ENCODE assay signal across 8 mouse cellular contexts in the genomic region with DNA sequence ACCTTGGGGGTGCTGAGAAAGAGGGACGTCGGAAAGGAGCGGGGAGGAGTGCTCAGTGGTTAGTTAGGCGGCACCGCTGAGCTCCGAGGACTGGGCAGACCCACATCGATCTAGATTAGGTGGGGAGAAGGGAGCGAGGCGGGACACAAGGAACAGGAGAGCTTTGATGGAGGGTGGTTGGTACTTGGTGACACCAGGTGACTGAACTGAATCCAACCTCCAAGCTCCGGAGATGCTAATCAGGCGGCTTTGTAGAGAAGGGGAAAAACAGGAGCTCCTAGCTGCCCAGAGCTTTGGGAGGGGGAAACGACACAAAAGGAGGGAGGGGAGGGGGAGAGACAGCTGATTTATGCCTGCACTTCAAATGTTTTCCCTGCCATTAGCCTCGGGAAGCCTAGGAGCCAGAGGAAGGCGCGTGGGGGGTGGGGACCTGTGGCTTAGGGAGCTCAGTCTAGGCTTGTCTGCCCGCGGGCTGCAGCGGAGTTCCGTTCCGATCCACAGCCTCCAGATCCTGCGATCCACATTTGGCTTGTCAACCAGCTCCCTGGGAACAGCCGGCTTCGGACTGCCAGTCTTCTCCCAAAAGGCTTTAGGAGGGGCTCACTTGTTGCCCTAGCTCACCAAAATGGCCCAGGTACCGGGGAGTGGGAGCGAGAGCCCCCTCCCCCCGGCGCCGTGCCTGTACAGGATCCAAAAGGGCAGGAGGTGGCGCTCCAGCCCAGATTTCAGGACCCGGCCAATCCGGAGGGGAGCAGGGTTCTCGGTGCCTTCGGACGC. TPM values are rescaled to one million over a fixed set of nuclear protein-coding genes. Genes with fewer than 3 reads are reported as not detected.
A peak's percentile ranks its signal among the peaks of the same experiment; 100 is the strongest.
DNase-seq lines count a peak whose midpoint lies in the region; ATAC-seq and TF ChIP-seq lines count a peak whose summit lies in the region.

No protein-coding gene starts in this region.

- peak; percentile 69 for DNase-seq in lung, embryonic 14.5 days
- no peak for DNase-seq in lung, postnatal 25 days (ENCODE audit: low spot score)
- peak; percentile 86 for DNase-seq in embryo, embryonic 10.5 days (ENCODE audit: low spot score)
- peak; percentile 57 to 58 for DNase-seq in heart, postnatal 10 days
- DNase-seq in layer of hippocampus, postnatal 10 days (ENCODE audit: low spot score in 2 of 2): peak; percentile 66 to 74
- peak; percentile 95 for DNase-seq in midbrain, embryonic 11.5 days (ENCODE audit: low spot score, missing footprints)
- DNase-seq in testis, postnatal 10 days (ENCODE audit: low spot score): peak; percentile 65
- no peak for DNase-seq in gastrocnemius, postnatal 4 days (ENCODE audit: low spot score in 2 of 2)

- no peak for ATAC-seq in lung, embryonic 14.5 days (ENCODE audit: insufficient read depth)
- no peak for ATAC-seq in midbrain, embryonic 11.5 days (ENCODE audit: low FRiP score)

- no peak overlapping the region for H3K27ac ChIP-seq in lung, embryonic 14.5 days (ENCODE audit: low read depth)
- H3K27ac ChIP-seq in midbrain, embryonic 11.5 days (ENCODE audit: low read depth, low read length): no peak overlapping the region

- H3K27me3 ChIP-seq in lung, embryonic 14.5 days (ENCODE audit: insufficient read depth, low read length): no peaks in the 10 kb centered on the region
- H3K27me3 ChIP-seq in midbrain, embryonic 11.5 days (ENCODE audit: control insufficient read depth, insufficient read depth, low read length): peaks cover 54% of the 10 kb centered on the region

- H3K4me2 ChIP-seq in lung, embryonic 14.5 days: peak overlapping the region; percentile 90
- peak overlapping the region; percentile 54 for H3K4me2 ChIP-seq in midbrain, embryonic 11.5 days

- 2% methylated on average over 34 of the region's 34 CpGs for WGBS in lung, embryonic 14.5 days
- under 1% methylated on average over 34 of the region's 34 CpGs for WGBS in midbrain, embryonic 11.5 days

- peak; percentile 21; the same call in 1 of the 2 replicates for TF ChIP-seq CTCF in lung, embryonic 14.5 days (IDR thresholded peaks at IDR 0.05; ENCODE audit: low read depth)

- H3K36me3 ChIP-seq in lung, embryonic 14.5 days (ENCODE audit: insufficient read depth): no peaks in the 10 kb centered on the region
- H3K36me3 ChIP-seq in midbrain, embryonic 11.5 days (ENCODE audit: control insufficient read depth, insufficient read depth, low read length): no peaks in the 10 kb centered on the region

- H3K4me1 ChIP-seq in lung, embryonic 14.5 days (ENCODE audit: insufficient read depth): peaks cover 28% of the 10 kb centered on the region
- H3K4me1 ChIP-seq in midbrain, embryonic 11.5 days (ENCODE audit: control insufficient read depth, insufficient read depth, low read length): peaks cover 18% of the 10 kb centered on the region

- peak overlapping the region; percentile 40 for H3K4me3 ChIP-seq in lung, embryonic 14.5 days (ENCODE audit: low read depth, low read length)
- H3K4me3 ChIP-seq in midbrain, embryonic 11.5 days (ENCODE audit: low read depth, low read length): peak overlapping the region; percentile 25

- H3K9ac ChIP-seq in lung, embryonic 14.5 days: peak overlapping the region; percentile 49
- peak overlapping the region; percentile 14; the same call in 1 of the 2 replicates for H3K9ac ChIP-seq in midbrain, embryonic 11.5 days (ENCODE audit: low read length)

- intact Hi-C loops in heart, postnatal 10 days (cut with DNase I): no loop called here

- no peaks in the 10 kb centered on the region for H3K9me3 ChIP-seq in lung, embryonic 14.5 days (ENCODE audit: low read depth, low read length)
- H3K9me3 ChIP-seq in midbrain, embryonic 11.5 days (ENCODE audit: control insufficient read depth, low read length): no peaks in the 10 kb centered on the region

RNA-seq across cellular contexts. Expression of a gene that starts 4.7 kb away (rescaled TPM):
- polyA plus RNA-seq in lung, embryonic 14.5 days (2014; fragmentation: Nextera tagmentation; extraction: Ambion mirVana): 6.6 TPM in 2 replicates
- 10 to 100 TPM; 35.3 to 47.0 TPM for total RNA-seq in heart, postnatal 10 days (2021)
- 1 to 10 TPM; 8.4 to 9.8 TPM for total RNA-seq in layer of hippocampus, postnatal 10 days (2021)
- polyA plus RNA-seq in midbrain, embryonic 11.5 days (2014; fragmentation: Nextera tagmentation; extraction: Ambion mirVana): 2.8 and 3.5 TPM in 2 replicates
- 10 to 100 TPM; 15.2 to 16.1 TPM for total RNA-seq in gastrocnemius, postnatal 4 days (2021)

Comparison
In these comparisons a context has a peak if more than half of its experiments do, and no peak if none do; other contexts are left out.
1. DNase-seq: peak in lung, embryonic 14.5 days (single experiment), embryo, embryonic 10.5 days (single experiment), heart, postnatal 10 days (2 of 2), layer of hippocampus, postnatal 10 days (2 of 2), midbrain, embryonic 11.5 days (single experiment) and testis, postnatal 10 days (single experiment); none in lung, postnatal 25 days (single experiment) and gastrocnemius, postnatal 4 days (0 of 2).